Mouse (Mus musculus) CH12.LX (cell line): ENCODE measurements around the gene Ehmt1. TPM values are rescaled to one million over a fixed set of nuclear protein-coding genes. Genes with fewer than 3 reads are reported as not detected.

Experiments used
- DNase-seq: peaks from one replicate; pipeline ENCODE4 v3.0.0-alpha.2; 2013; ENCODE audit errors: extremely low read depth
- H3K27ac ChIP-seq: 2 replicates; pipeline ENCODE4 v1.5.1; 2012; ENCODE audit warnings: low read depth, mild to moderate bottlenecking, control low read depth, moderate library complexity; ENCODE audit not compliant: insufficient read depth
- H3K27me3 ChIP-seq: replicated peaks from 2 replicates; pipeline ENCODE3; 2012; ENCODE audit warnings: inconsistent platforms
- H3K36me3 ChIP-seq, 2 experiments: replicated peaks in 1 of 2; 2 replicates each; pipeline versions ENCODE3 to v1.6.1; 2012; ENCODE audit warnings: inconsistent platforms in 1 of 2, low read length in 1 of 2, mild to moderate bottlenecking in 1 of 2, mixed read lengths in 1 of 2, moderate library complexity in 1 of 2; ENCODE audit not compliant: control insufficient read depth in 1 of 2, insufficient read depth in 1 of 2
- H3K4me1 ChIP-seq, 2 experiments: 2 replicates each; pipeline ENCODE4 v1.6.1; 2012; ENCODE audit warnings: inconsistent platforms in 1 of 2, moderate library complexity in 1 of 2; ENCODE audit not compliant: insufficient read depth in 2 of 2, control insufficient read depth in 1 of 2
- H3K4me2 ChIP-seq: 2 replicates; pipeline ENCODE4 v1.6.1; 2012; ENCODE audit warnings: low read depth, mild to moderate bottlenecking, control low read depth; ENCODE audit not compliant: poor library complexity, insufficient read depth, severe bottlenecking
- H3K4me3 ChIP-seq, 3 experiments: fragments of 150-350 bp in 1 of 3; sonication (generic) in 1 of 3; replicated peaks in 1 of 3; 2 replicates each; pipeline versions ENCODE3 to v1.5.1; 2011 to 2012; ENCODE audit warnings: low read depth in 2 of 3, low read length in 2 of 3, mild to moderate bottlenecking in 2 of 3, moderate library complexity in 2 of 3, control low read depth in 1 of 3, improper control_type of control experiment in 1 of 3, inconsistent platforms in 1 of 3, mixed read lengths in 1 of 3; ENCODE audit not compliant: poor library complexity in 1 of 3
- H3K79me2 ChIP-seq: replicated peaks from 2 replicates; pipeline ENCODE4 v1.6.1; 2012; ENCODE audit warnings: mild to moderate bottlenecking, moderate library complexity; ENCODE audit not compliant: control insufficient read depth, poor library complexity, insufficient read depth, severe bottlenecking; ENCODE audit errors: extremely low read depth
- H3K9ac ChIP-seq: 2 replicates; pipeline ENCODE4 v1.6.1; 2012; ENCODE audit warnings: low read depth, mild to moderate bottlenecking, control low read depth, moderate library complexity; ENCODE audit not compliant: insufficient read depth
- H3K9me3 ChIP-seq: replicated peaks from 2 replicates; pipeline ENCODE3; 2012; ENCODE audit warnings: low read length, inconsistent platforms, mixed read lengths
- BHLHE40 ChIP-seq: IDR thresholded peaks from 2 replicates; pipeline ENCODE4 v1.6.1; 2011; ENCODE audit warnings: mild to moderate bottlenecking, low read depth, low read length, improper control_type of control experiment
- E2F4 ChIP-seq: IDR thresholded peaks from 2 replicates; pipeline ENCODE4 v1.6.1; 2011; ENCODE audit warnings: low read depth, low read length, improper control_type of control experiment; ENCODE audit not compliant: insufficient replicate concordance
- ELF1 ChIP-seq: IDR thresholded peaks from 2 replicates; pipeline ENCODE4 v1.6.1; 2014; ENCODE audit warnings: low read depth, mild to moderate bottlenecking, inconsistent platforms, low read length, improper control_type of control experiment
- ETS1 ChIP-seq: conservative IDR thresholded peaks from 2 replicates; pipeline ENCODE4 v1.6.1; 2012; ENCODE audit warnings: low read depth, mild to moderate bottlenecking, inconsistent platforms, low read length, improper control_type of control experiment, moderate library complexity
- IRF4 ChIP-seq: IDR thresholded peaks from 2 replicates; pipeline ENCODE4 v1.6.1; 2014; ENCODE audit warnings: low read depth, mild to moderate bottlenecking, inconsistent platforms, low read length, improper control_type of control experiment
- JUN ChIP-seq: IDR thresholded peaks from 2 replicates; pipeline ENCODE4 v1.6.1; 2011; ENCODE audit warnings: low read depth, mild to moderate bottlenecking, low read length, improper control_type of control experiment, moderate library complexity; ENCODE audit not compliant: insufficient read depth
- KAT2A ChIP-seq: IDR thresholded peaks from 2 replicates; pipeline ENCODE4 v1.6.1; 2012; ENCODE audit warnings: low read length, improper control_type of control experiment, inconsistent platforms; ENCODE audit not compliant: insufficient replicate concordance
- MAFK ChIP-seq: IDR thresholded peaks from 2 replicates; pipeline ENCODE4 v1.6.1; 2011; ENCODE audit warnings: low read length, improper control_type of control experiment; ENCODE audit not compliant: insufficient replicate concordance
- MAX ChIP-seq: IDR thresholded peaks from 2 replicates; pipeline ENCODE4 v1.6.1; 2011; ENCODE audit warnings: low read length, improper control_type of control experiment
- MAZ ChIP-seq: IDR thresholded peaks from 2 replicates; pipeline ENCODE4 v1.6.1; 2012; ENCODE audit warnings: low read depth, mild to moderate bottlenecking, inconsistent platforms, low read length, improper control_type of control experiment, moderate library complexity
- MXI1 ChIP-seq: IDR thresholded peaks from 2 replicates; pipeline ENCODE4 v1.6.1; 2011; ENCODE audit warnings: mild to moderate bottlenecking, low read depth, low read length, improper control_type of control experiment
- MYC ChIP-seq: IDR thresholded peaks from 2 replicates; pipeline ENCODE4 v1.6.1; 2011; ENCODE audit warnings: low read depth, mild to moderate bottlenecking, improper control_type of control experiment, low read length
- NRF1 ChIP-seq: IDR thresholded peaks from 2 replicates; pipeline ENCODE4 v1.6.1; 2014; ENCODE audit warnings: low read depth, mild to moderate bottlenecking, inconsistent platforms, low read length, improper control_type of control experiment, moderate library complexity
- POLR2A ChIP-seq: IDR thresholded peaks from 2 replicates; pipeline ENCODE4 v1.6.1; 2011; ENCODE audit warnings: low read depth, mild to moderate bottlenecking, improper control_type of control experiment, low read length
- RAD21 ChIP-seq: IDR thresholded peaks from 2 replicates; pipeline ENCODE4 v1.6.1; 2011; ENCODE audit warnings: low read depth, mild to moderate bottlenecking, low read length, improper control_type of control experiment, moderate library complexity
- SIN3A ChIP-seq: IDR thresholded peaks from 2 replicates; pipeline ENCODE4 v1.6.1; 2012; ENCODE audit warnings: low read length, improper control_type of control experiment, inconsistent platforms
- TBP ChIP-seq: conservative IDR thresholded peaks from 2 replicates; pipeline ENCODE4 v1.6.1; 2011; ENCODE audit warnings: low read depth, low read length, improper control_type of control experiment
- TCF12 ChIP-seq: IDR thresholded peaks from 2 replicates; pipeline ENCODE4 v1.6.1; 2014; ENCODE audit warnings: low read depth, mild to moderate bottlenecking, inconsistent platforms, low read length, improper control_type of control experiment
- UBTF ChIP-seq: IDR thresholded peaks from 2 replicates; pipeline ENCODE4 v1.6.1; 2012; ENCODE audit warnings: low read depth, mild to moderate bottlenecking, inconsistent platforms, low read length, improper control_type of control experiment, moderate library complexity
- USF2 ChIP-seq: conservative IDR thresholded peaks from 2 replicates; pipeline ENCODE4 v1.6.1; 2011; ENCODE audit warnings: low read depth, low read length, improper control_type of control experiment
- dilution Hi-C: fragments of 300-500 bp; cut with MboI; formaldehyde crosslinking; loops from 2 replicates; pipeline ENCODE4 v1.14.3; 2020; ENCODE audit warnings: low sequenced_read_pairs; ENCODE audit not compliant: extremely low pct_unique_long_range_greater_than_20kb, extremely low pct_ligation_motif_present
- in situ Hi-C: fragments of 300-500 bp; cut with MboI; formaldehyde crosslinking; loops from 3 replicates; pipeline ENCODE4 v1.14.3; 2019; ENCODE audit warnings: low sequenced_read_pairs, low pct_ligation_motif_present, low pct_unique_long_range_greater_than_20kb, mixed read lengths
- polyA plus RNA-seq: library from polyadenylated mRNA; unstranded; fragments of >175 nt; gene quantifications from 2 replicates; pipeline ENCODE4 v1.2.1, GENCODE M21; 2012; ENCODE audit warnings: low read depth; ENCODE audit not compliant: insufficient read length
- total RNA-seq, 2 experiments: library from RNA; depleted of rRNA; stranded (reverse); fragments of 300-350 nt in 1 of 2; fragments of >200 nt in 1 of 2; gene quantifications; 2 replicates each; pipeline ENCODE4 v1.2.3; 2012 to 2014

The Ehmt1 gene
- total and polyA plus RNA-seq, 3 experiments: 25.5 to 30.7 (median 27.2) TPM

GRCm38 (mm10) chr2:24952537-24953055 is 33.2 kb upstream of the Ehmt1 start:
- no peaks in the 10 kb centered on the region for H3K9me3 ChIP-seq
- no peak overlapping the region for H3K27ac ChIP-seq
- dilution Hi-C loops: no loop called here
- H3K4me3 ChIP-seq: no peak overlapping the region
- TF ChIP-seq MAX: no peak
- no peak for TF ChIP-seq MAFK
- TF ChIP-seq KAT2A: no peak
- TF ChIP-seq JUN: no peak
- no peak for TF ChIP-seq NRF1
- TF ChIP-seq BHLHE40: no peak
- no peak for TF ChIP-seq IRF4
- TF ChIP-seq E2F4: no peak
- TF ChIP-seq MAZ: no peak
- no peak for TF ChIP-seq ETS1
- no peak for TF ChIP-seq USF2
- no peak for TF ChIP-seq TCF12
- no peak for TF ChIP-seq POLR2A
- no peak for TF ChIP-seq MYC
- no peak for TF ChIP-seq MXI1
- TF ChIP-seq RAD21: no peak
- TF ChIP-seq TBP: no peak
- no peak for TF ChIP-seq ELF1
- H3K4me2 ChIP-seq: no peak overlapping the region
- in situ Hi-C loops: no loop called here
- no peak for DNase-seq
- peaks cover 4 to 60% of the 10 kb centered on the region in 2 experiments; a peak in 3 of 4 replicates for H3K4me1 ChIP-seq
- peaks cover 22% of the 10 kb centered on the region for H3K79me2 ChIP-seq
- no peak overlapping the region for H3K9ac ChIP-seq
- H3K36me3 ChIP-seq: peaks cover 35 to 56% of the 10 kb centered on the region in 2 experiments
- peaks cover 2% of the 10 kb centered on the region for H3K27me3 ChIP-seq

DNA sequence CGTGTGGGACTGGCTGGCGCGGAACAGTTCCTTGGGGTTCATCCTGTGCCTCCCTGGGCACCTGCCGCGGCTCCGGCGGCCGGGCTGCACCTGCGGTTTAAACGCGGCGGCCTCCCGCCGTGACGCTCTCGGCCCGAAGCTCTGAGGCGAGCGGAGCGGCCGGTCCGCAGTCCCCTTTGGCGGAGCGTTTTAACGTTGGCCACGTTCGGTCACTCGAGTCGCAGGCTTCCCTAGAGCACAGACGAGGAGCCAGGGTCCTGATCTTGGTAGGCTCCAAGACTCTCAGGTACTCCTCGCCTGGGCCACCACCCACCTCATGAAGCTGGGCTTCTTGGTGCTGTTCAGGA is 30.7 kb upstream of the Ehmt1 start:
- Histone ChIP-seq H3K79me2 (peaks cover 22% of the 10 kb centered on the region), H3K4me3 (peak overlapping the region; percentile 57 to 97 (median 85)), H3K9me3 (no peaks in the 10 kb centered on the region), H3K27ac (no peak overlapping the region), H3K27me3 (peaks cover 5% of the 10 kb centered on the region), H3K4me2 (peak overlapping the region; percentile 73), H3K4me1 (peaks cover 4 to 42% of the 10 kb centered on the region in 2 experiments; a peak in 3 of 4 replicates), H3K36me3 (peaks cover 27 to 36% of the 10 kb centered on the region in 2 experiments), H3K9ac (peak overlapping the region; percentile 91)
- no peak for DNase-seq
- dilution Hi-C loops (no loop called here), in situ Hi-C loops (no loop called here)
- TF ChIP-seq UBTF: peak; percentile 61; the same call in 1 of the 2 replicates
- TF ChIP-seq KAT2A: no peak
- peak; percentile 1; the same call in 1 of the 2 replicates for TF ChIP-seq SIN3A
